Mouse (Mus musculus) MN1 (cell line): ENCODE measurements around the gene Slc37a1.
A peak's percentile ranks its signal among the peaks of the same experiment; 100 is the strongest.
"Not testable (repeated sequence)": the region's sequence is repeated elsewhere in the genome, so short reads cannot be mapped to it uniquely, and the experiment has no call there.

Experiments
- DNase-seq: peaks from one replicate; pipeline ENCODE4 v3.0.0-alpha.2; 2016; ENCODE audit warnings: low spot score

Gene Slc37a1

DNA sequence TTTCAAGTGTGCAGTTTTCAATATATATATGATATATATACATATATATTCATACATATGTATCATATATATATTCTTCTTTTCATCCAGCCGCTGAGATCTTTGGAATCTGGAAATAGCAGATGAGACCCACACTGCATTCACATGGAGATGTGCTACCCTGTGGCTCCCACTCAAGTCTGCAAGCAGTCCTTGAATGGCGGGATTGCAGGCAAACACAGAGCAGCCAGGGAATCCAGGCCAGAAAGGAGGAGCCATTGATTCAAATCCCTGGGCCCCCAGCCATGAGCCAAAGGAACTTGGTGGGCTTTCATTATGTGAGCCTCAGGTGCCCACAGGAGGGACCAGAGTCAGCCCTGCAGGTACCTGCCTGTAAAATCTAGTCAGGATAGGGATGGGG, 66.7 kb downstream of the Slc37a1 start:
- no peak for DNase-seq

DNA sequence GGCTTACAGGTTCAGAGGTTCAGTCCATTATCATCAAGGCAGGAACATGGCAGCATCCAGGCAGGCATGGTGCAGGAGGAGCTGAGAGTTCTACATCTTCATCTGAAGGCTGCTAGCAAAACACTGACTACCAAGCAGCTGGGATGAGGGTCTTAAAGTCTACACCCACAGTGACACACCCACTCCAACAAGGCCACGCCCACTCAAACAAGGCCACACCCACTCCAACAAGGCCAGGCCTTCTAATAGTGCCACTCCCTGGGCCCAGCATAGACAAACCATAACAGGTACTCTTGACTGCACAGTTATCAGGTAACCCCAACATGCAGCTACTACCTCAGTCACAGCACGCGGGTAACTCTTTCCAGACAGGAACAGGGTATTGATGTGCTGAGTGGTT, 68.1 kb downstream of the Slc37a1 start:
- not testable (repeated sequence) for DNase-seq

DNA sequence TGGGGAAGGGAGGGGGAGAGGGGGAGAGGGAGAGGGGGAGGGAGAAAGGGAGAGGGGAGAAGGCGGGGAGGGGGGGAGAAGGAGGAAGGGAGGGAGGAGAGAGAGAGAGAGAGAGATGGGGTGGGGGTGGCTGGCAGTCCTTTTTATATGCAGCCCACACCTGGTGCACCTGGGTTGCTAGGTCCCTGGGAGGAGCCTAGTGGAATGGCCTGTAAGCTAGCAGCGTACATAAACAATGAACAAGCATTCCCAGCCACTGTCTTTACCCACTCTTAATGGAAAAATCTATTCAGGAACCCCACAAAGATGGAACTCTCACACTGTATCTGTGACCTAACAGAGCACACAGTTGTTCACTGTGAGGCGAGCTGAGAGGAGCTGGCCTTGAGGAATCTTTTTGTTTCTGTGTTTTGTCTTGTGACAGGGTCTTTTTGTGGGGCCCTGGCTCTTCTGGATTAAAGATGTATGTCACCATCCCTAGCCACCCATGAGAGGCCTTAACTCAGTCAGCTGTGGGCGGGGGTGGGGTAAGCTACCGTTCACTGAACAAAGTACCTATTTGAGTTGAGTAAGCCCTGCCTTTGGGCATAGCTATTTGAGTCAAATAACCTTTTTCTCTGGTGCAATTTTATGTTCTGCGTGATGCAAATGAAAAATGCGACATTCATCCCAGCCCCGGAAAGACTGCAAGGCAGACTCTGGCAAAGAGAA, 69.4 kb downstream of the Slc37a1 start:
- no peak for DNase-seq

DNA sequence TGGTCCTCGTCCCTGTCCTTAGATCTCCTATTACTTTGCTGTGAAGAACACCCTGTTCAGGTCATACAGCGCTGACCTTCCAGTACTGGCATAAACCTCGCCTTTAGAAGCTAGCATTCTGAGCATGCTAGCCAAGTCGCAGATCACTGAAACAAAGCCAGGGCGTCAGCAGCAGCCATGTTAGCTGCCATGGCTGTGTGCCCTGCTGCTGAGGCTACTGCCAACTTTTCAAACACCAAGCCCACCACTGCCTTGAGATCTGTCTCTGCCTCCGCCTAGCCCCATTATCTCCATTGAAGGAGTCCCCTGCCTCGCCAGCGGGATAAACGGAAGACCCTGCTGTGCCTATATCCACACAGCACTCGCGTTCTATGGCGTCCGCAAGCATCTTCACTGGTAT, 74.0 kb downstream of the Slc37a1 start:
- DNase-seq: no peak

DNA sequence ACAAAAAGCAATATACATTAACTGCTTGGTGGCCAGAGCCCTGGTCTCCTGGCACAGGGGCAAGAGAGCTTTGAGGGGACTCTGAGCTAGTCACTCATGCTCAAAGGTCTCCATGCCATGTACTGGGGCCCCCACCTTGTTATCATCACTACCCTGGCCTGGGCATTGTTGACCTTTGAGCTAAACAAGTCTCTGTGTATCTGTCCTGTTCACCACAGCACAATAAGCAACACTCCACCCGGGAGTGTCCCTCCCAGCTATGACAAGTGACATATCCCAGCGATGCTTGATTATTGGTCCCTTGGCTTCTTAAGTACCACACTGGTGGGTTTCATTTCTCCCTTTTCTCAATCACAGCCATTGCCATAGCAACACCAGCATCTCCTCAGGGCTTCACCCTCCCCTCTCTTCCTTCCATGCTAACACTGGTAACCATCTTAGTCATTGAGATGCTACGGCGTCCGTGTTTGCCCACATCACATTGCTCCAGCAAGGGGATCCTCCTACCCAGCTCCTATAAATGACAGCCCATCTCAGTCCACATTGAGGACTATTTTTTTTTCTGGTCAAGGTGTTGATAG, 79.1 kb downstream of the Slc37a1 start:
- DNase-seq: no peak

DNA sequence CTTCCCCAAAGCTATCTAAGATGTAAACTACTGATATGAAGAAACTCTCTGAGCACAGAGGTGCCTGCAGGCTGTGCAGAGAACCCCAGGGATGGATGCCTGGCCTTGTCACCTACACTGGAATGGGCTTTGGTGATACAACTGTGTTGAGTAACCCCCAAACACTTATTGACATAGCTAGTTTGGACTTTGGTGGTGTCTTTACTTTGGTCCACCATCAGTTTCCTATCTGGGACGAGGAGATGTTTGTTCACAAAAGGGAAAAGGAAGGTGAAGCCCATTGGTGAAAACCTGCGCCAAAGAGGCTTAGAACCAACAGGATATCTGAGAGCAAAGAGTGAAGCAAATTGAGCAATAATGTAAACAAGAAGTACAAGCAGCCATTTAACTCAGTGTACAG, 83.6 kb downstream of the Slc37a1 start:
- no peak for DNase-seq

DNA sequence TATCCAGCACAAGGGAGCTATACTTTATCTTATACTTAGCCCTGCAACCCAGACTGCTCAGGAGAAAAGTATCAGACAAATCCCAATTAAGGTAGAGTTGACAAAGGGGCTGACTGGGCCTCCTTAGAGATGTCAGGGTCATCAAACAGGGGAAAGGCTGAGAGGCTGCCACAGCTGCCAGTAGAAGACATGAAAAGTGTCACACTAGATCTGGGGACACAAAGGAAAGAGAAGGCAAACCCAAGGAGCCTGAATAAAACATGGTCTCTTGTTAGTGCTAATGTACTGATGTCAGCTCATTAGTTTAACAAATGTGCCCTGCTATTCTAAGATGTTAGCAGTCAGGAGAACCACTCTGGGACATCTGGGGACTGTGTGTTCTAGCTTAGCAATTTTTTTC, 84.3 kb downstream of the Slc37a1 start:
- DNase-seq: no peak

DNA sequence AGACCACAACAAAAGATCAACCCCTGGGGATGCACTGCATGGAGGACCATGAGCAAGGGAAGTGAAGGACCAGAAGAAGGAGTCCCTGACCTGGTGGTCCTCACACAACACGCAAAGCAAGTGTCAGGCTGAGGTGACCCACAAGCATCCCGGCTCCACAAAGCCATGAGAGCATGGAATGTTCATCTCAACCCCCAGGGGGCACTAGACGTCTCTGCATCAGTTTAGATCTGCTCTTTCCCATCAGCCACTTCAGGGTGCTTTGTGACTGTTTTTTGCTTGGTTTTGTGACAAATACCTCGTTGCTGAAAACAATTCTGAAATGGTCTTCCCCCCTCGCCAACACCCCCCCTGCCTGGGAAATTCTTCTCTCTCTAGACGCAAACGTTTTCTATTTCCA, 91.4 kb downstream of the Slc37a1 start:
- DNase-seq: peak; percentile 54

DNA sequence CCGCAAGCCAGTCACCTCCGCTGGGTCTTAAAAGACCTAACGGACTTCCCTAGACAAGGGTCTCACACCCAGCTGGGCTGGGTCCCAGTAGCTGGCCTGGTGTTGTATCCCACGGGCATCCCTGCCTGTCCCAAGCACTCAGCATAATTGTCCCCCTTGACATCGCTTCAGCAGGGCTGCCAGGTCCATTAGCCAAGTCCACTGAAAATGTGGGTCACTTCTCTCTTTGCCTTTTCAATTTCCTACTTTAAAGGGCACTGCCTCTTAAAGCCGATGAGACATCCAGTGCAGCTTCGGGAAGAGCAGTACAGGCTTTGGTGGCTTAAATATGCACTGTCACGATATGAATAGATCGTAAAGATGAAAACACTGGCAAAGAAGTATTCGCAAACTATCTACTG, 91.8 kb downstream of the Slc37a1 start:
- no peak for DNase-seq

DNA sequence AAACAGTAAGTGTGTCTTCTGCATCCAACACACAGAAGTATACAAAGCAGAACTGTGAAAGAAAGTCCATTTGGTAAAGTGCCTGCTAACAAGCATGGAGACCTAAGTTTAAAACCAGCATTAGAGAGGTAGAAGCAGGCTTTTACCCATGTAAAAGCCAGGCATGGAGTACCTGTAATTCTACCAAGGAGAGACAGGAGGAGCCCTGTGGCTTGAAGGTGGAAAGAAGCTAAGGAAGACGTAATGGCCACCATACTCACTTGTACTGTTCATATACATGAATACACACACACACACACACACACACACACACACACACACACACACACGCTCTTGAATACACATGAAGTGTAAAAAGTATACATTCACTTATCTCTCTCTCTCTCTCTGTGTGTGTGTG, 92.5 kb downstream of the Slc37a1 start:
- no peak for DNase-seq

DNA sequence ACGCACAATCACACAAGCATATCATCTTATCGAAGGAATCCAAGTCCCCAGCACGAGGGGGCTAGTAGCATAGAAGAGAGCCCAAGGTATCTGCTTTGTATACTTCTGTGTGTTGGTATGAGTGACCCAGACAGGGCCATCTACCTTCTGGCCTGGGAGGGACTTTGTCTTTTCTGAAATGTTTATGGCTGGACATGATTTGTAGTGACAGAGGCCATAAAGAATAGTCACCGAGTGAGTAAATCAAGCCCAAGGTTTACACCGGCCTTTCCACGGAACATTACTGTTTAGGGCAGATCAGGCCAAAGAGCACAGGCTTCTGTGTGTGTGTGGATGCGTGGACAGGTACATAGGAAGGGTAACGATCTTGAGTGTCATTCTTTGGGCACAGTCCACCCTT, 93.3 kb downstream of the Slc37a1 start:
- no peak for DNase-seq

DNA sequence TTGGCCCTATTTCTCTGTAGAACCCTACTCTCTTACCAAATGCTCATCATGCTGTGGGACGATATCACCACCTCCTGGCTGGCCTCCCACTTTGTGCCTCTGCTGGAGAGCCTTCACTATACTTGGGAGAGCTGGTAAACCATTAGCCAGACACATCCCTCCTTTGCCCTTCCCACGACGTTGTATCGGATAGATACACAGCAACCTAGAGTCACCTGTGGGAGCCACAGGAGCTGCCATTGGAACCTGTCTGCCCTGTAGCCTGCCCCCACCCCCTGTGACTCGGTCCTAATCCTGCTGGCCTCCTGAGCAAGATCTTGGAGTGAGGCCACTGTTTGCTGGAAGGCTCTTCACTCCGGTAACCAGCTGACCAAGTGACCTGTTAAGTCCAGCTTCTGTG, 96.7 kb downstream of the Slc37a1 start:
- DNase-seq: no peak

DNA sequence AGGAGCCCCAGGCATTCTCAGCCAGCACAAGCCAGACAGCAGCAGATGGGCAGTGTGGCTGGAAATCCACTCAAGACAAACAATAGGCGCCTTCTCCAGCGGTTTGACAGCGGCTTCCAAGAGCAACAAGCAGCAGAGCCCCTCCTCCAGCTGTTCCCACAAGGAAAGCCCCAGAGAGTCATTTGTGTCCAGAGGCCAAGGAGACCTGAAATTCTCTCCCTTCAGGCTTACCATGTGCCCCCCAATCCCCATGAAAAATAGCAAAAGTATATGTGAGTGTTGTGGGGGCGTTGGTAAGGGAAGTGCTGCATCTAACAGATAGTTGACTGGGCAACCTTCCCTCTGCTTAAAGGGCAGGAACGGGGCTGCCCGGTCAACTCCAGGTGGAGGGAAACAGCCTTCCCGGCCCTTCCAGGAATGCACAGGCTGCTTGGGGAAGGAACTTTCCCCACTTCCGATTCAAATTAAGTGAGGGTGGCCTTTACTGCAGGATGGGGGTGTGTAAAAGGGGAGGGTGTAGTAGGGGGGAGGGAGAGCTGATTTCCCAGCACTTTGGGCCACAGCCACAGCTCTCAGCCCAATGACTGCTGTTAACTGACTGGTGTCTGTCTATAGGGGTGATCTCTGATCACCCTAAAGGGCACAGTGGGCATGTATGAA, 98.5 kb downstream of the Slc37a1 start:
- DNase-seq: peak; percentile 72

DNA sequence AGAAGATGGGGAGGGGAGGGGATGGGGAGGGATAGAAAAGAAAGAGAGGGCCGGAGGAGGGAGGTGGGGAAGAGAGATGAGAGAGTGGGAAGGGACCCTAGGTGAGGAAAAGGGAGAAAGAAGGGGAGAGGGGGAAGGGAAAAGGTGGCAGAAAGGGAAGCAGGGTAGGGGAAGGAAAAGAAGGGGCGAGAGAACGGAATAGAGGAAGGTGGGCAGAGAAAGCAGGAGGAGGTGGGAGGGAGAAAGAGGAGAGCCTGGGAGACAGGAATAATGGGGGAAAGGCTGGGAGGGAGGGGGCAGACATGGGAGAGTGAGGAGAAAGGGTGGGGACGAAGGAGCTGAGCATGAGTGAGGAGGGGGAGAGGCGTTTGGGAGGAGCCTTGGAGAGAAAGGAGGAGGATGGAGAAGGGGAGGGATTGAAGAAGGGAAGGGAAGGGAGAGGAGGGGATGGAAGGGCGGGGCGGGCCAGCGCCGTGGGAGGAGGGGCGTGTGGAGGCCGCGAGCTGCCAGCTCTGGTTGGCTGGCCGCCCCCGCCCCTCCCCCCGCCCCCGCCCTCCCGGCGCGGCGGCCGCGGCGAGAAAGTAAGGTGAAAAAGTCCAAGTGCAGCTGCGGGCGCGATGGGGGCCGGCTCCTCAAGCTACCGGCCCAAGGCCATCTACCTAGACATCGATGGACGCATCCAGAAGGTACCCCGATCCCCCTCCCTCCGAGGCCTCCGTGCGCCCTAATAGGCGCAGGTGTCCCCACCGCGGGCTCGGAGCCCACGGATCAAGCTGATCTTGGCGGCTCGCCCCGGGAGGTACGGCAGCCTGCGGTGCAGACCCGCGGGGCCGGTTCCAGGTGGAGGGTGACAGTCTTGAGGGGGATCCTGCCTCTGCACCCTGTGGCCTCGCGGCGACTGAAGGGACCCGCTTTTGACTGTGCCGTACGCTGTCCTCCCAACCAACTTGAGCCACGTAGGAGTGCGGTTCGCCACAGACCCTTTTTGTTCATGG, 99.4 kb downstream of the Slc37a1 start, which contains the start of gene Pde9a:
Gene Pde9a, plus strand, starts transcription at position 540 of the 995 bp plus-strand sequence.
- DNase-seq: peak; percentile 76

DNA sequence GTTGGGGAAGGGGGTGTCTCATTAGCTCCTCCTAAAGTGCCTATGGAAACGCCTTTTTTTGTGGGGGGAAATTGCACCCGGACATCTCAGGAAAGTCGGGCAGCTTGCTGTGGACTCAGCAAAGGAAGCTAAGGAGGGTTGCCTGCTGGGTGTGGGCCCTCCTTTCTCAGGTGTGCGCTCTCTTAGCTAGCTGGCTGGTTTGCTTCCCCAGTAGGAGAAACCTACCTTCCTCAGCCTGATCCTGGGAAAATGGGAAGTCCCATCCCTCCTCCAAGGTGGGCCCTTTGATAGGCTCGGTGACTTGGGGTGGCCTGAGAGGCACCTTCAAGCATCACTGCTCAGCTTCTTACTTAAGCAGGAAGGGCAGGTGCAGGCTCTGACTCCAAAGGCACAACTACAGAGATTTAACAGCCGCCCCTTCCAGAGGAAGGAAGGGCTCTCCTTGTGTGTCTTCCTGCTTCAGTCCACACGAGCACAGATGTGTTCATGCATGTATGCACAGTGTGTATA, 100.2 kb downstream of the Slc37a1 start:
- no peak for DNase-seq

DNA sequence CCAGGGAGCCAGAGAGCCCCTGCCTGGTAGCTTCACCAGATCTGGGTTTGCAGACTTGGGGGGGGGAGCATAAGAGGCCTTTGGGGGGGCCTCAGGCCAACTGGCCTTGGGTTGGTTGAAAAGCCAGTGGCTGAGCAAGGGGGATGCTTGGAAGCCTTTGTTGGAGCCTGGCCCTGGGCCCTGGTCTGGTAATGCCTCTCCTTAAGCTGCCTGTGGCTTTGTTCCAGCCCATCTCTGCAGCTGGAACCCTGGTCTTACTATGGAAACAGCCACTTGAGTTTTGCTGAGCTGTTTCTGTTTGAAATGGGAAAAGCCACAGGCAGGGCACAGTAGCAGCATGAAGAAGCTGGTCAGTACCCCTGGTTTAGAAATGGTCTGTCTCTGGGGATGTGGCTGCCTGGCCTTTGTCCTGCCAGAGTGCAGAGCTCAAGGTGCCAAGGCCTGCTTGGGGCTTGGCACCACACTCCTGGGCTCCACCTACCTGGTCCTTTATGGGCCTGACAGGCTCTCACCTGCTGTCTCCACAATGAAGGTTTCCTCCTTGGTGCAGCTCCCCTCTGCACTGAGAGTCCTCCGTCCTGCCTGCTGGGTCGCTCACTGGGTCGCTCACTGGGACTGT, 102.9 kb downstream of the Slc37a1 start:
- DNase-seq: peak; percentile 32

DNA sequence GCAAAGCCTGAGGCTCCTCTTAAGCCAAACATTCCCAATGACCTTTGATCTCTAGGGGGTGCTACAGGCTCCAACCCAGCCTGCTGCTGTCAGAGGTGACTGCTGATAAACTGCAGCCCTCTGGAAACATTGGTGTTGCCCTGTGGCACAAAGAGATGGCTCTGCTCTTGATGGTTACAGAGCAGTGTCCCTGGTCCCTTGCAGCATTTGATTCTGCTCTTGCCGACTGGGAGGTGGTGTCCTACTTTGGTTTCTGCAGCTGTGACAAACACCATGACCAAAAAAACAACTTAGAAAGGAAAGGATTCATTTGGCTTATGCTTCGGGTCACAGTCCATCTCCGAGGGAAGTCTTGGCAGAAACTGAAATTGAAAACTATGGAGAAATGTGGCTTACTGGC, 104.9 kb downstream of the Slc37a1 start:
- no peak for DNase-seq

DNA sequence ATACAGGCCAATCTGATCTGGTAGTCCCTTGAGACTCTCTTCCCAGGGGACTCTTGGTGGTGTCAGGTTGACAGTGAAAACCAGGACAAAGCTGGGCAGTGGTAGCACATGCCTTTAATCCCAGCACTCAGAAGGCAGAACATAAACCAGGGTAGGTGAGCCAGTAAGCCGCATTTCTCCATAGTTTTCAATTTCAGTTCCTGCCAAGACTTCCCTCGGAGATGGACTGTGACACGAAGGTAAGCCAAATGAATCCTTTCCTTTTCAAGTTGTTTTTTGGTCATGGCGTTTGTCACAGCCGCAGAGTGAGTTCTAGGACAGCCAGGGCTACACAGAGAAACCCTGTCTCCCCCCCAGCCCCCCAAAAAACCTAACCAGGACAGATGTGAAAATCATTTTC, 105.4 kb downstream of the Slc37a1 start:
- DNase-seq: no peak

DNA sequence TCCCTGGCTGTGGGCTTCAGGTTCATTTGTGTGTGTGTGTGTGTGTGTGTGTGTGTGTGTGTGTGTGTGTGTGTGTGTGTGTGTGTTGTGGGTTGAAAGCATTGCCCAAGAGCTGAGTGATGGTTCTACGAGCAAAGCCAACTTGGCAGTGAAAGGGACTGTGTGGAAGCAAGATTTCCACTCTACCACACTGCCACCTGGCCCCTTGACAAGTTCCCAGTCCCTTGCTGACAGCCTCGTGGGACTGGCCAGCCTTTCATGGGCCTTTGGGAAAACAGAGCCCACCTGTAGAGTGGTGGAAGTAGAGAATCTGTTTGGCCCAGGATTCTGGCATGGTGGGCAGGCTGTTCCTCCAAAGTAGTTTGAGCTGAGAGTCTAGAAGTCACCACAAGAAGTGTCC, 107.2 kb downstream of the Slc37a1 start:
- no peak for DNase-seq

DNA sequence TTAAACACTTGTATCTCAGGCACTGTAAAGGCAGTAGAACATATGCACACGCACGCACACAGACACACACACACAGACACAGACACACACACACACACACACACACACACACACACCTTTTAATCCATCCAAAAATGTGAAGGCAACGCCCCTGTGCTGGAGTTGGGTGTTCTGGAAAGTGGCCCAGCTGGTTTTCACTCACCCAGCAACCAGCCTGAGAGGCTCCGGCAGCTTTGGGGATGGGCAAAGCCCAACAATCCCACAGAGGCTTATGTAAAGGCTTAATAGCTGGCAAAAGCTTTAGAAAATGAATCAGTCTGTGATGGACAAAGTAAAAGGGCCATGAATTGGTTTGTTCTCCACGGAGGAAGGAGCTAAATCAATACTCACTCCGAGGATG, 113.7 kb downstream of the Slc37a1 start:
- no peak for DNase-seq
